Mouse (Mus musculus) right cerebral cortex, postnatal 4 days (tissue): ENCODE measurements around the gene Sema6b.

Source experiments
- DNase-seq: peaks from one replicate; pipeline ENCODE4 v3.0.0-alpha.2; 2022

The Sema6b gene

GRCm38 (mm10) chr17:56139858-56140595 is at the start of gene Sema6b:
Sema6b (minus strand) TSS chr17:56140343.
- peak; percentile 86 for DNase-seq

- no peak for DNase-seq
Observed at GRCm38 (mm10) chr17:56185281-56186141, 45.4 kb upstream of the Sema6b start.

GRCm38 (mm10) chr17:56183658-56184103 is 43.5 kb upstream of the Sema6b start, which contains the start of gene Mydgf:
Mydgf (minus strand) TSS chr17:56183920.
- DNase-seq = peak; percentile 96

GRCm38 (mm10) chr17:56182975-56183657 is 43.0 kb upstream of the Sema6b start:
- no peak for DNase-seq

- DNase-seq = no peak
Observed at GRCm38 (mm10) chr17:56175416-56175815, 35.3 kb upstream of the Sema6b start.

GRCm38 (mm10) chr17:56173401-56174046 is 33.4 kb upstream of the Sema6b start:
- no peak for DNase-seq

GRCm38 (mm10) chr17:56171881-56172280 is 31.7 kb upstream of the Sema6b start:
- no peak for DNase-seq

- no peak for DNase-seq
Observed at GRCm38 (mm10) chr17:56171456-56171855, 31.3 kb upstream of the Sema6b start.

GRCm38 (mm10) chr17:56170636-56171035 is 30.5 kb upstream of the Sema6b start:
- DNase-seq = no peak

GRCm38 (mm10) chr17:56169830-56170229 is 29.7 kb upstream of the Sema6b start:
- DNase-seq = no peak

GRCm38 (mm10) chr17:56165671-56166070 is 25.5 kb upstream of the Sema6b start:
- no peak for DNase-seq

- no peak for DNase-seq
Observed at GRCm38 (mm10) chr17:56164510-56164909, 24.4 kb upstream of the Sema6b start.

GRCm38 (mm10) chr17:56163523-56164102 is 23.5 kb upstream of the Sema6b start:
- DNase-seq = no peak

- peak; percentile 90 for DNase-seq
Observed at GRCm38 (mm10) chr17:56162231-56162774, 22.2 kb upstream of the Sema6b start, which contains the start of gene Tnfaip8l1. Tnfaip8l1 (plus strand) TSS chr17:56162477.

GRCm38 (mm10) chr17:56159729-56160128 is 19.6 kb upstream of the Sema6b start:
- DNase-seq = peak; percentile 55

- peak; percentile 49 for DNase-seq
Observed at GRCm38 (mm10) chr17:56153643-56154042, 13.5 kb upstream of the Sema6b start.

- DNase-seq = no peak
Observed at GRCm38 (mm10) chr17:56149897-56150296, 9.8 kb upstream of the Sema6b start.

GRCm38 (mm10) chr17:56148790-56149618 is 8.9 kb upstream of the Sema6b start:
- DNase-seq = no peak

- DNase-seq = no peak
Observed at GRCm38 (mm10) chr17:56148280-56148679, 8.1 kb upstream of the Sema6b start.

- no peak for DNase-seq
Observed at GRCm38 (mm10) chr17:56147420-56147819, 7.3 kb upstream of the Sema6b start.

GRCm38 (mm10) chr17:56146131-56146530 is 6.0 kb upstream of the Sema6b start:
- no peak for DNase-seq
